In genomic region chr7:128031403-128031976, GRCm38 (mm10) we compare ENCODE assay signal across 9 mouse cellular contexts. TPM values are rescaled to one million over a fixed set of nuclear protein-coding genes. Genes with fewer than 3 reads are reported as not detected.
DNase-seq lines count a peak whose midpoint lies in the region; ATAC-seq and TF ChIP-seq lines count a peak whose summit lies in the region.
"Had no signal": no experiment of that assay in that cellular context is flagged by ENCODE, and none has a peak within 500 bp of the region (broad histone marks: within the 10 kb centered on the region; RNA-seq: fewer than 3 reads in every experiment).

No protein-coding gene starts in this region.

- H3K27me3 ChIP-seq in limb, embryonic 14.5 days (ENCODE audit: control insufficient read depth, insufficient read depth, low read length), result no peaks in the 10 kb centered on the region
- H3K27me3 ChIP-seq: embryonic facial prominence, embryonic 13.5 days; neural tube, embryonic 12.5 days had no signal

- peak; percentile 43 for DNase-seq in testis, postnatal 14 days (ENCODE audit: low spot score)
- no peak for DNase-seq in testis, postnatal 10 days (ENCODE audit: low spot score)
- peak; percentile 23 for DNase-seq in limb, embryonic 14.5 days (ENCODE audit: low spot score)
- DNase-seq in gastrocnemius, adult 18-20 months (ENCODE audit: low spot score), result no peak
- DNase-seq in adrenal gland, adult 18-20 months (ENCODE audit: low spot score in 2 of 2), result no peak
- DNase-seq in frontal cortex, adult 2 months (ENCODE audit: extremely low spot score in 1 of 2, low spot score in 1 of 2), result no peak

- no peaks in the 10 kb centered on the region for H3K4me1 ChIP-seq in limb, embryonic 14.5 days (ENCODE audit: control insufficient read depth, insufficient read depth, low read length)
- H3K4me1 ChIP-seq: embryonic facial prominence, embryonic 13.5 days; neural tube, embryonic 12.5 days had no signal

- no peak overlapping the region for H3K27ac ChIP-seq in limb, embryonic 14.5 days (replicated peaks; ENCODE audit: low read depth, low read length)
- H3K27ac ChIP-seq: embryonic facial prominence, embryonic 13.5 days; neural tube, embryonic 12.5 days had no signal

- no peaks in the 10 kb centered on the region for H3K36me3 ChIP-seq in limb, embryonic 14.5 days (ENCODE audit: control insufficient read depth, insufficient read depth, low read length)
- H3K36me3 ChIP-seq: embryonic facial prominence, embryonic 13.5 days; neural tube, embryonic 12.5 days had no signal

- H3K9ac ChIP-seq in limb, embryonic 14.5 days (ENCODE audit: low read depth, low read length, severe bottlenecking), result no peak overlapping the region
- H3K9ac ChIP-seq: embryonic facial prominence, embryonic 13.5 days; neural tube, embryonic 12.5 days had no signal

- no peak for TF ChIP-seq POLR2A in limb, embryonic 14.5 days (IDR thresholded peaks at IDR 0.05; ENCODE audit: borderline replicate concordance, extremely low read depth, insufficient read depth, insufficient read length)

- no peaks in the 10 kb centered on the region for H3K9me3 ChIP-seq in limb, embryonic 14.5 days (ENCODE audit: control insufficient read depth, low read length)
- H3K9me3 ChIP-seq: embryonic facial prominence, embryonic 13.5 days; neural tube, embryonic 12.5 days had no signal

- peak; percentile 65; the same call in 1 of the 2 replicates for ATAC-seq in erythroblast, adult 5-6 weeks (replicated peaks; ENCODE audit: low FRiP score, poor library complexity, severe bottlenecking)
- no peak; the same call in 1 of the 2 replicates for ATAC-seq in limb, embryonic 14.5 days (ENCODE audit: low FRiP score, low read depth)

- no peak overlapping the region for H3K4me3 ChIP-seq in limb, embryonic 14.5 days (replicated peaks; ENCODE audit: low read length)
- H3K4me3 ChIP-seq: embryonic facial prominence, embryonic 13.5 days; neural tube, embryonic 12.5 days had no signal

- no peak overlapping the region for H3K4me2 ChIP-seq in limb, embryonic 14.5 days (replicated peaks; ENCODE audit: low read depth, low read length, severe bottlenecking)
- H3K4me2 ChIP-seq: embryonic facial prominence, embryonic 13.5 days; neural tube, embryonic 12.5 days had no signal

- WGBS in limb, embryonic 14.5 days, result 36% methylated on average over 9 of the region's 9 CpGs

RNA-seq across cellular contexts. Expression of gene Trim72, which starts 27.7 kb away (rescaled TPM):
- total RNA-seq in erythroblast, adult 5-6 weeks (2015; ENCODE audit: low replicate concordance), result not detected in 2 replicates
- not detected in 2 replicates for total RNA-seq in erythroblast, adult 5-6 weeks (2017; ENCODE audit: low replicate concordance)
- polyA plus RNA-seq in limb, embryonic 14.5 days (2012; rRNA removed), result 22.8 and 26.6 TPM in 2 replicates
- polyA plus RNA-seq in limb, embryonic 14.5 days (2014; fragmentation: Nextera tagmentation; extraction: Ambion mirVana), result 1.7 and 2.2 TPM in 2 replicates
- total RNA-seq in gastrocnemius, adult 18-20 months (2021), result 100 to 1,000 TPM; 195 to 222 TPM
- under 1 TPM in 1 of 2 experiments, not detected in 1; 0.29 TPM for total RNA-seq in adrenal gland, adult 18-20 months (2021)
- 2.5 and 2.8 TPM in 2 replicates for polyA plus RNA-seq in frontal cortex, adult 2 months (2012; rRNA removed)
- polyA plus RNA-seq: neural tube, embryonic 12.5 days had no signal

RNA-seq across cellular contexts. Expression of gene Itgam, which starts 30.9 kb away (rescaled TPM):
- total RNA-seq in erythroblast, adult 5-6 weeks (2015; ENCODE audit: low replicate concordance), result 44.6 and 47.6 TPM in 2 replicates
- total RNA-seq in erythroblast, adult 5-6 weeks (2017; ENCODE audit: low replicate concordance), result 46.6 and 54.4 TPM in 2 replicates
- polyA plus RNA-seq in limb, embryonic 14.5 days (2012; rRNA removed), result 2.4 and 2.5 TPM in 2 replicates
- polyA plus RNA-seq in limb, embryonic 14.5 days (2014; fragmentation: Nextera tagmentation; extraction: Ambion mirVana), result 1.1 and 1.2 TPM in 2 replicates
- total RNA-seq in gastrocnemius, adult 18-20 months (2021), result 1 to 10 TPM; 1.2 to 1.8 TPM
- total RNA-seq in adrenal gland, adult 18-20 months (2021), result 1 to 10 TPM; 4.9 to 6.9 TPM
- 9.4 and 14.6 TPM in 2 replicates for polyA plus RNA-seq in frontal cortex, adult 2 months (2012; rRNA removed)

RNA-seq across cellular contexts. Expression of gene Gm49368, which starts 31.0 kb away (rescaled TPM):
- total RNA-seq in erythroblast, adult 5-6 weeks (2015; ENCODE audit: low replicate concordance), result not detected in 2 replicates
- not detected in 2 replicates for total RNA-seq in erythroblast, adult 5-6 weeks (2017; ENCODE audit: low replicate concordance)
- polyA plus RNA-seq in limb, embryonic 14.5 days (2012; rRNA removed), result 0.01 TPM in 1 of 2 replicates, not detected in the other
- polyA plus RNA-seq in limb, embryonic 14.5 days (2014; fragmentation: Nextera tagmentation; extraction: Ambion mirVana), result not detected in 2 replicates
- total RNA-seq in gastrocnemius, adult 18-20 months (2021), result not detected
- under 1 TPM in 1 of 2 experiments, not detected in 1; 0.10 TPM for total RNA-seq in adrenal gland, adult 18-20 months (2021)
- 0.02 TPM in 1 of 2 replicates, not detected in the other for polyA plus RNA-seq in frontal cortex, adult 2 months (2012; rRNA removed)
- polyA plus RNA-seq: embryonic facial prominence, embryonic 13.5 days; neural tube, embryonic 12.5 days had no signal

RNA-seq across cellular contexts. Expression of gene Pycard, which starts 37.8 kb away (rescaled TPM):
- 33.6 and 42.6 TPM in 2 replicates for total RNA-seq in erythroblast, adult 5-6 weeks (2015; ENCODE audit: low replicate concordance)
- total RNA-seq in erythroblast, adult 5-6 weeks (2017; ENCODE audit: low replicate concordance), result 3.2 and 3.3 TPM in 2 replicates
- polyA plus RNA-seq in limb, embryonic 14.5 days (2012; rRNA removed), result 53.1 and 59.3 TPM in 2 replicates
- polyA plus RNA-seq in limb, embryonic 14.5 days (2014; fragmentation: Nextera tagmentation; extraction: Ambion mirVana), result 98.3 and 132 TPM in 2 replicates
- total RNA-seq in gastrocnemius, adult 18-20 months (2021), result under 1 TPM; 0.16 to 0.55 TPM
- total RNA-seq in adrenal gland, adult 18-20 months (2021), result 1 to 10 TPM in 1 of 2 experiments, under 1 TPM in 1; 0.83 to 3.7 TPM
- polyA plus RNA-seq in frontal cortex, adult 2 months (2012; rRNA removed), result 7.5 and 10.1 TPM in 2 replicates

Comparison
In these comparisons a context has a peak if more than half of its experiments do, and no peak if none do; other contexts are left out.
1. DNase-seq: peak in testis, postnatal 14 days (single experiment) and limb, embryonic 14.5 days (single experiment); none in testis, postnatal 10 days (single experiment), gastrocnemius, adult 18-20 months (single experiment), adrenal gland, adult 18-20 months (0 of 2) and frontal cortex, adult 2 months (0 of 2).
2. RNA of gene Trim72, which starts 27.7 kb away (total RNA-seq): 195 to 222 TPM in gastrocnemius, adult 18-20 months; 0.29 TPM in adrenal gland, adult 18-20 months and not detected in erythroblast, adult 5-6 weeks; every median in the first group is over 100 times any median in the second.
3. RNA of gene Itgam, which starts 30.9 kb away (total RNA-seq): 44.6 to 54.4 TPM in erythroblast, adult 5-6 weeks; 4.9 to 6.9 TPM in adrenal gland, adult 18-20 months and 1.2 to 1.8 TPM in gastrocnemius, adult 18-20 months; every median in the first group is over 4 times any median in the second.